Mouse (Mus musculus): Measurements from ENCODE around the gene Eftud2. TPM values are rescaled to one million over a fixed set of nuclear protein-coding genes. Genes with fewer than 3 reads are reported as not detected.

Gene Eftud2
- polyA plus RNA-seq, 1 experiment from 2014 or later = 317 TPM

DNA sequence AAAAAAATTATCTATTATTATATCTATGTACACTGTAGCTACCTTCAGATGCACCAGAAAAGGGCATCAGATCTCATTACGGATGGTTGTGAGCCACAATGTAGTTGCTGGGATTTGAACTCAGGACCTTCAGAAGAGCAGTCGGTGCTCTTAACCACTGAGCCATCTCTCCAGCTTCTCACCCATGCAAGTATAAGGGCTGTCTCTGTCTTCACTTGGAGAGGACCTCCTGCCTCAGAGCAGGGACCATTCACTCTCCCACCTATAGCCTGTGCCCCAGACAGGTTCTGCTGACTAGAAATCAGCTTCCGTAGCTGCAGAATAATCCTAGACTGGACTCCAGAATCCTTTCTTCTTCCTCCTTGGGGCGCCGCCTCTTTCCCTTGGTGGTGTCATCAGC, 21.3 kb upstream of the Eftud2 start:
- no peak overlapping the region for H3K27ac ChIP-seq (ENCODE audit: low read depth, low read length)
- no peak for ATAC-seq (replicated peaks; ENCODE audit: low FRiP score)

DNA sequence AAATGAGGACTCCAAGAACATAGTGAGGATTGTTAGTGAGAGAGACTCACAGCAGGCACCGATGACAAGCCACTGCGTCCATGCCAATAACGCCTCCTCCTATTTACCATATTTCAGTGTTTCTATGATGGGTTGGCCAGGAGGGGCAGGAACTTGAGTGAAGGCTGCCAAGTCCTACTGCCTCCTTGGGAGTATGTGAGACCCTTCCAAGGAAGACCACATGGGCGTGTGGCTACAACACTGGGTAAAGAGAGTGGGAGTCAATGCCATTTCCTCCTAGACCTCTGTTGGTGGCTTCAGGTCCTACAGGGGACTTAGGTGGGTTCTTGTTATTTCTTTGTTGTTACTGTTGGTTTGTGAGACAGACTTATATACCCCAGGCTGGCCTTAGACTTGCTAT, 20.4 kb upstream of the Eftud2 start:
- H3K27me3 ChIP-seq (ENCODE audit: control insufficient read depth, insufficient read depth, low read length) = no peaks in the 10 kb centered on the region
- H3K4me1 ChIP-seq (replicated peaks; ENCODE audit: control insufficient read depth, insufficient read depth, low read length) = no peaks in the 10 kb centered on the region
- no peak overlapping the region for H3K9ac ChIP-seq (ENCODE audit: low read length)
- no peak overlapping the region for H3K27ac ChIP-seq (ENCODE audit: low read depth, low read length)
- H3K4me3 ChIP-seq (ENCODE audit: low read depth, low read length) = no peak overlapping the region
- WGBS = 62% methylated on average over 4 of the region's 4 CpGs
- H3K4me2 ChIP-seq (ENCODE audit: low read depth, low read length, severe bottlenecking) = no peak overlapping the region
- DNase-seq (ENCODE audit: low spot score) (no peak), ATAC-seq (replicated peaks; ENCODE audit: low FRiP score) (no peak)
- H3K36me3 ChIP-seq (ENCODE audit: control insufficient read depth, insufficient read depth, low read length) = no peaks in the 10 kb centered on the region; the same call in 1 of the 2 replicates
- H3K9me3 ChIP-seq (ENCODE audit: control insufficient read depth, low read length) = no peaks in the 10 kb centered on the region

More for the DNA sequence above, 21.3 kb upstream of the Eftud2 start:
- 77% methylated on average over 5 of the region's 5 CpGs for WGBS
- no peak overlapping the region for H3K4me2 ChIP-seq (ENCODE audit: low read depth, low read length, severe bottlenecking)
- no peak for DNase-seq (ENCODE audit: low spot score)
- no peak overlapping the region for H3K9ac ChIP-seq (ENCODE audit: low read length)
- H3K27me3 ChIP-seq (ENCODE audit: control insufficient read depth, insufficient read depth, low read length) = no peaks in the 10 kb centered on the region
- H3K4me1 ChIP-seq (replicated peaks; ENCODE audit: control insufficient read depth, insufficient read depth, low read length) = no peaks in the 10 kb centered on the region
- H3K9me3 ChIP-seq (ENCODE audit: control insufficient read depth, low read length) = no peaks in the 10 kb centered on the region
- no peak overlapping the region for H3K4me3 ChIP-seq (ENCODE audit: low read depth, low read length)
- peaks cover 3% of the 10 kb centered on the region; the same call in 1 of the 2 replicates for H3K36me3 ChIP-seq (ENCODE audit: control insufficient read depth, insufficient read depth, low read length)

GRCm38 (mm10) chr11:102900763-102901162, 20.0 kb upstream of the Eftud2 start, which contains the start of gene Gfap:
Gene Gfap (minus strand): TSS chr11:102900912.
- DNase-seq (ENCODE audit: low spot score) (peak; percentile 91), ATAC-seq (replicated peaks; ENCODE audit: low FRiP score) (no peak)
- H3K4me1 ChIP-seq (replicated peaks; ENCODE audit: control insufficient read depth, insufficient read depth, low read length) = no peaks in the 10 kb centered on the region
- no peak within 1 kb of the TSS for H3K27ac ChIP-seq (ENCODE audit: low read depth, low read length)
- no peak within 1 kb of the TSS for H3K4me3 ChIP-seq (ENCODE audit: low read depth, low read length)
- no peak within 1 kb of the TSS for H3K4me2 ChIP-seq (ENCODE audit: low read depth, low read length, severe bottlenecking)
- no peaks in the 10 kb centered on the region; the same call in 1 of the 2 replicates for H3K36me3 ChIP-seq (ENCODE audit: control insufficient read depth, insufficient read depth, low read length)
- H3K9me3 ChIP-seq (ENCODE audit: control insufficient read depth, low read length) = no peaks in the 10 kb centered on the region
- no peak within 1 kb of the TSS for H3K9ac ChIP-seq (ENCODE audit: low read length)
- WGBS = 14% methylated on average over 7 of the region's 7 CpGs
- no peaks in the 10 kb centered on the region for H3K27me3 ChIP-seq (ENCODE audit: control insufficient read depth, insufficient read depth, low read length)

- ATAC-seq (replicated peaks; ENCODE audit: low FRiP score) (no peak), DNase-seq (ENCODE audit: low spot score) (no peak)
- WGBS = 78% methylated on average over 9 of the region's 9 CpGs
- no peaks in the 10 kb centered on the region for H3K36me3 ChIP-seq (ENCODE audit: control insufficient read depth, insufficient read depth, low read length)
- H3K4me1 ChIP-seq (replicated peaks; ENCODE audit: control insufficient read depth, insufficient read depth, low read length) = no peaks in the 10 kb centered on the region
- no peak overlapping the region for H3K4me2 ChIP-seq (ENCODE audit: low read depth, low read length, severe bottlenecking)
- no peak overlapping the region for H3K27ac ChIP-seq (ENCODE audit: low read depth, low read length)
- no peak overlapping the region for H3K4me3 ChIP-seq (ENCODE audit: low read depth, low read length)
- H3K27me3 ChIP-seq (ENCODE audit: control insufficient read depth, insufficient read depth, low read length) = peaks cover 7% of the 10 kb centered on the region; the same call in 1 of the 2 replicates
- H3K9me3 ChIP-seq (ENCODE audit: control insufficient read depth, low read length) = no peaks in the 10 kb centered on the region
- no peak overlapping the region for H3K9ac ChIP-seq (ENCODE audit: low read length)
Observed at GRCm38 (mm10) chr11:102898408-102898807, 17.6 kb upstream of the Eftud2 start.

DNA sequence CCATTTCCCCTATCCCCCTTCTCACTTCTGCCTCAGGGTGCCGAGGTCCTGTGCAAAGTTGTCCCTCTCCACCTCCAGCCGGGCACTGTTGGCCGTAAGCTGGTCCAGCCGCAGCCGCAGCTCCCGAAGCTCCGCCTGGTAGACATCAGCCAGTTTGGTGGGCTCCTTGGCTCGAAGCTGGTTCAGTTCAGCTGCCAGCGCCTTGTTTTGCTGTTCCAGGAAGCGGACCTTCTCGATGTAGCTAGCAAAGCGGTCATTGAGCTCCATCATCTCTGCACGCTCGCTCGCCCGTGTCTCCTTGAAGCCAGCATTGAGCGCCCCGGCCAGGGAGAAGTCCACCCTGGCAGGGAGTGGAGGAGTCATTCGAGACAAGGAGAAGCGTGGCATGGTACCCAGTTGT, 15.9 kb upstream of the Eftud2 start:
- H3K4me2 ChIP-seq (ENCODE audit: low read depth, low read length, severe bottlenecking) = no peak overlapping the region
- peaks cover 14% of the 10 kb centered on the region; the same call in 1 of the 2 replicates for H3K27me3 ChIP-seq (ENCODE audit: control insufficient read depth, insufficient read depth, low read length)
- H3K36me3 ChIP-seq (ENCODE audit: control insufficient read depth, insufficient read depth, low read length) = no peaks in the 10 kb centered on the region
- H3K4me1 ChIP-seq (replicated peaks; ENCODE audit: control insufficient read depth, insufficient read depth, low read length) = peaks cover 2% of the 10 kb centered on the region; the same call in 1 of the 2 replicates
- no peak overlapping the region for H3K9ac ChIP-seq (ENCODE audit: low read length)
- H3K27ac ChIP-seq (ENCODE audit: low read depth, low read length) = no peak overlapping the region
- no peak overlapping the region for H3K4me3 ChIP-seq (ENCODE audit: low read depth, low read length)
- WGBS = 81% methylated on average over 20 of the region's 20 CpGs
- no peaks in the 10 kb centered on the region for H3K9me3 ChIP-seq (ENCODE audit: control insufficient read depth, low read length)
- DNase-seq (ENCODE audit: low spot score) (no peak), ATAC-seq (replicated peaks; ENCODE audit: low FRiP score) (no peak)

DNA sequence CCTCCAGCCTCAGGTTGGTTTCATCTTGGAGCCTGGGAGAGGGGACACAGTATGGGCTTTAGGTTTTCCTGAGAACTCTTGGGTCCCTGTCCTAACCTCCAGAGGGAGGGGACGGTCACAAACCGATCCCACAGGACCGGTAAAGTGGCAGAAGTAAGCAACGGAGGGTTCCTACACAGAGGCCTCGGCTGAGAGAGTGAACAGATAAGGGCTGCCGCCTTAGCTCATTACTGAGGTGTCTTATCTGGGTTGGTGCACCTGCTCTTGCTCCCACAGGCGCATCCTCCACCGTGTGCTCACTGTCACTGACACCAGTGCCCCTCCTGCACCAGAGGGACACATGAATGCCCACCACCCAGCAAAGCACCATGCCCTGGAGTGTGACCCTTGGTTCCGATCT, 15.0 kb upstream of the Eftud2 start:
- Histone ChIP-seq H3K27me3 (ENCODE audit: control insufficient read depth, insufficient read depth, low read length) (peaks cover 14% of the 10 kb centered on the region; the same call in 1 of the 2 replicates), H3K9me3 (ENCODE audit: control insufficient read depth, low read length) (no peaks in the 10 kb centered on the region), H3K9ac (ENCODE audit: low read length) (no peak overlapping the region), H3K4me1 (replicated peaks; ENCODE audit: control insufficient read depth, insufficient read depth, low read length) (peaks cover 2% of the 10 kb centered on the region; the same call in 1 of the 2 replicates), H3K4me3 (ENCODE audit: low read depth, low read length) (no peak overlapping the region), H3K27ac (ENCODE audit: low read depth, low read length) (no peak overlapping the region), H3K4me2 (ENCODE audit: low read depth, low read length, severe bottlenecking) (no peak overlapping the region), H3K36me3 (ENCODE audit: control insufficient read depth, insufficient read depth, low read length) (no peaks in the 10 kb centered on the region)
- ATAC-seq (replicated peaks; ENCODE audit: low FRiP score) (no peak), DNase-seq (ENCODE audit: low spot score) (no peak)
- WGBS = 89% methylated on average over 9 of the region's 9 CpGs

GRCm38 (mm10) chr11:102894716-102895115, 13.9 kb upstream of the Eftud2 start:
- Histone ChIP-seq H3K27ac (ENCODE audit: low read depth, low read length) (no peak overlapping the region), H3K4me3 (ENCODE audit: low read depth, low read length) (no peak overlapping the region), H3K9me3 (ENCODE audit: control insufficient read depth, low read length) (no peaks in the 10 kb centered on the region), H3K4me2 (ENCODE audit: low read depth, low read length, severe bottlenecking) (no peak overlapping the region), H3K27me3 (ENCODE audit: control insufficient read depth, insufficient read depth, low read length) (peaks cover 14% of the 10 kb centered on the region; the same call in 1 of the 2 replicates), H3K4me1 (replicated peaks; ENCODE audit: control insufficient read depth, insufficient read depth, low read length) (peaks cover 2% of the 10 kb centered on the region; the same call in 1 of the 2 replicates), H3K36me3 (ENCODE audit: control insufficient read depth, insufficient read depth, low read length) (no peaks in the 10 kb centered on the region), H3K9ac (ENCODE audit: low read length) (no peak overlapping the region)
- WGBS = 88% methylated on average over 4 of the region's 4 CpGs
- ATAC-seq (replicated peaks; ENCODE audit: low FRiP score) (no peak), DNase-seq (ENCODE audit: low spot score) (no peak)

- WGBS = 2% methylated on average over 43 of the region's 43 CpGs
Observed at GRCm38 (mm10) chr11:102893015-102893651, 12.3 kb upstream of the Eftud2 start.

DNA sequence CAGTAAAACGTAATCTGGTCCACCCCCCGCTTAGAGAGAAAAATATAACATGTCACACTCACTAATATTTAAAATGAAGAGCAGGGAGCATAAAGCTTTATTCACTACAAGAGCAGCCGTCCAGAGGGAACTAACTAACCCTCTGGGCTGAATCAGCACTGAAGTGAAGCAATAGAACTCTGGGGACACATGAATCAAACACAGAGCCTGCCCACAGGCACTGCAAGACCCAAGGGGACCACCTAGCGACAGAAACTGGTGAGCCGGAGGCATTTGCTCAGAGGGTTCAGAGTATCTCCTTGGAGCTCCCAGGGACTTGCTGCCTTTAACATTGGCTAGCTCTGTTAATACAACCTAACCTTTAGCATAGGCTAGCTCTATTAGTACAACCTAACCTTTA, 9.3 kb upstream of the Eftud2 start:
- Histone ChIP-seq H3K4me2 (ENCODE audit: low read depth, low read length, severe bottlenecking) (no peak overlapping the region), H3K9ac (ENCODE audit: low read length) (no peak overlapping the region), H3K27ac (ENCODE audit: low read depth, low read length) (no peak overlapping the region), H3K9me3 (ENCODE audit: control insufficient read depth, low read length) (no peaks in the 10 kb centered on the region), H3K4me3 (ENCODE audit: low read depth, low read length) (no peak overlapping the region), H3K4me1 (replicated peaks; ENCODE audit: control insufficient read depth, insufficient read depth, low read length) (peaks cover 2% of the 10 kb centered on the region; the same call in 1 of the 2 replicates), H3K36me3 (ENCODE audit: control insufficient read depth, insufficient read depth, low read length) (no peaks in the 10 kb centered on the region), H3K27me3 (ENCODE audit: control insufficient read depth, insufficient read depth, low read length) (peaks cover 14% of the 10 kb centered on the region; the same call in 1 of the 2 replicates)
- WGBS = 69% methylated on average over 5 of the region's 5 CpGs
- ATAC-seq (replicated peaks; ENCODE audit: low FRiP score) (no peak), DNase-seq (ENCODE audit: low spot score) (no peak)

More at GRCm38 (mm10) chr11:102893015-102893651, 12.3 kb upstream of the Eftud2 start:
- Histone ChIP-seq H3K4me3 (ENCODE audit: low read depth, low read length) (peak overlapping the region; percentile 23; the same call in 1 of the 2 replicates), H3K27ac (ENCODE audit: low read depth, low read length) (no peak overlapping the region), H3K27me3 (ENCODE audit: control insufficient read depth, insufficient read depth, low read length) (peaks cover 14% of the 10 kb centered on the region; the same call in 1 of the 2 replicates), H3K4me1 (replicated peaks; ENCODE audit: control insufficient read depth, insufficient read depth, low read length) (peaks cover 2% of the 10 kb centered on the region; the same call in 1 of the 2 replicates), H3K9me3 (ENCODE audit: control insufficient read depth, low read length) (no peaks in the 10 kb centered on the region), H3K4me2 (ENCODE audit: low read depth, low read length, severe bottlenecking) (peak overlapping the region; percentile 52), H3K36me3 (ENCODE audit: control insufficient read depth, insufficient read depth, low read length) (no peaks in the 10 kb centered on the region), H3K9ac (ENCODE audit: low read length) (peak overlapping the region; percentile 52)
- DNase-seq (ENCODE audit: low spot score) = peak; percentile 81
- ATAC-seq (replicated peaks; ENCODE audit: low FRiP score) = peak; percentile 63; the same call in 1 of the 2 replicates
